Mouse (Mus musculus) liver, embryonic 14 days (tissue): ENCODE measurements around the gene Tmco4. TPM values are rescaled to one million over a fixed set of nuclear protein-coding genes. Genes with fewer than 3 reads are reported as not detected.

Experiments
- polyA plus RNA-seq: library from polyadenylated mRNA; depleted of rRNA; stranded (reverse); fragments of >200 nt; gene quantifications from 2 replicates; pipeline ENCODE4 v1.2.3, GENCODE M21; 2012; rRNA removed

Tmco4 gene
- 1.5 and 2.2 TPM in 2 replicates for polyA plus RNA-seq

DNA sequence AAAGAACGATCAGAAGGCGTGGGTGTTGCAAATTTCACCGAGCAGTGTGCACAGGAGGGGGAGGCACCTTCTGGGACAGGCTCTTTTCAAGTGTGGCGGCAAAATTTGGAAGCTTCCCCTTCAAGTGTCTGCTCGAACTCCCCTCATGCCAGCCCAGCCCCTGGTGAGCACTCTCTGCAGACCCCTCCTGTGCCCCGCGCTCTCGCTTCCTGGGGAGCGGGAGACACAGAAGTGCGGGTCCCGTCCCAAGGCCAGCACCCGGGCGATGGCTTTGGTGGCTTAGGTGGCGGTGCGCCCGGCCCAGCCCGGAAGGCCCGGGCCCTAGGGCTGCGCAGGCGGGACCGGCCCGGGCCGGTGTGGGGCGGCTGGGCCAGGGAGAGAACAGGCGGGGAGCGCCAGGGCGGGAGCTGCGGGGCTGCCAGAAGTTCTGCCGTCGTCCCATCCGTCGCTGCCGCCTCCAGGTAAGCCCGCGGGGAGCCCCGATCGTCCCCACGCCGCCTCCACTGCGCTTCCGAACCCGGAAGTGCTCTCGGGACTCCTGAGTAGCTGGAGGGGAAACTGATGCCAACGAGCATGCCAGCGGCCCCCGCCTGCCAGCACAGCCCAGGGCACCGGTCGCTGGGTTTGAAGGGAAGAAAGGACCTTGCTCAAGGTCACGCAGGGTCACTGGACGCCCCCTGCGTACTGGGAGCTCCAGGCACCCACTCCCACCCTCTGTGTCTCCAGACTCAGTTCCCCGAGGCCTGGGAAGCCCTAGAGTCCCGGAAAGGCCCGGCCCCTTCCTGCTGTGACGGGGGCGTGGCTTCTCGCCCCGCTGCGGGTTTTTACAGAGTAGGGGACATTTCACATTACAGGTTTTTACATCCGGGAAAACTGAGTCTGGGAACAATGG, at the start of gene Tmco4:
TSS of gene Tmco4 (plus strand) at position 62 of the 892 bp plus-strand sequence.

DNA sequence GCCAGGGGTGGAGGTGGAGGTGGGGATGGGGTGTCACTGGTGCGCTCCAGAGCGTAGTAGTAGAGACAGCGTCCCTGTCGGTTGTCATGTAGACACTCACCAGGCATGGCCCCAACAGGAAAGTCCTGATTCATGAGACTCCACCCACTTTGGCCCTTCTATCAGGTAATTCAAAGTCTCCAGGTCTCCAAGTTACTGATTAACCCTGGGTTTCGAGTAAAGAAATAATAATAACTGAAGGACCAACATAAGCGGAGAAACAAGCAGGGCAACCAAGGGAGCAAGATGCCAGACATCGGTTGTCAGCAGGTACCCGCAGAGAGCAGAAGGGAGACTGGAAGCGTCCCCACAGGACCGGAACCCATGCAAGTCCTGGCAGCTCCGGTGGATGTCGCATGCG, 5.8 kb upstream of the Tmco4 start, which contains the start of gene Rnf186:
TSS of gene Rnf186 (plus strand) at position 247 of the 400 bp plus-strand sequence.

GRCm38 (mm10) chr4:139075041-139075711, 102.5 kb downstream of the Tmco4 start, which contains the start of gene Htr6:
TSS of gene Htr6 (minus strand) at chr4:139075570.

GRCm38 (mm10) chr4:139092356-139093195, 119.9 kb downstream of the Tmco4 start, which contains the start of gene Nbl1:
TSS of gene Nbl1 (minus strand) at chr4:139092993.

Other genes with a start within 250 kb of the Tmco4 start
- gene Pla2g2c, start 248.1 kb upstream of the Tmco4 start, polyA plus RNA-seq, result not detected in 2 replicates
- 0.03 and 0.05 TPM in 2 replicates for gene Ubxn10, start 235.7 kb upstream of the Tmco4 start, polyA plus RNA-seq
- gene Pla2g2f, start 215.3 kb upstream of the Tmco4 start, polyA plus RNA-seq, result 0.06 TPM in 1 of 2 replicates, not detected in the other
- not detected in 2 replicates for gene Pla2g2d, start 197.2 kb upstream of the Tmco4 start, polyA plus RNA-seq
- not detected in 2 replicates for gene Pla2g5, start 109.4 kb upstream of the Tmco4 start, polyA plus RNA-seq
- not detected in 2 replicates for gene Gm13030, start 98.9 kb upstream of the Tmco4 start, polyA plus RNA-seq
- gene Pla2g2e, start 94.9 kb upstream of the Tmco4 start, polyA plus RNA-seq, result 0.15 TPM in 1 of 2 replicates, not detected in the other
- 1.4 TPM in 2 replicates for gene Otud3, start 58.9 kb upstream of the Tmco4 start, polyA plus RNA-seq
- 0.10 TPM in 1 of 2 replicates, not detected in the other for gene Rnf186, start 5.8 kb upstream of the Tmco4 start, polyA plus RNA-seq
- gene Htr6, start 102.7 kb downstream of the Tmco4 start, polyA plus RNA-seq, result not detected in 2 replicates
- 0.45 and 1.1 TPM in 2 replicates for gene Nbl1, start 120.1 kb downstream of the Tmco4 start, polyA plus RNA-seq
- 81.7 and 88.0 TPM in 2 replicates for gene Minos1, start 158.2 kb downstream of the Tmco4 start, polyA plus RNA-seq
- 67.3 and 73.3 TPM in 2 replicates for gene Capzb, start 220.0 kb downstream of the Tmco4 start, polyA plus RNA-seq